Mouse (Mus musculus): ENCODE data around the gene Dido1. TPM values are rescaled to one million over a fixed set of nuclear protein-coding genes. Genes with fewer than 3 reads are reported as not detected.

Gene Dido1
- polyA plus RNA-seq, 1 experiment from 2014 or later: 12.6 TPM

GRCm38 (mm10) chr2:180654666-180655065, 55.1 kb downstream of the Dido1 start:
- H3K36me3 ChIP-seq (ENCODE audit: control insufficient read depth, insufficient read depth): no peaks in the 10 kb centered on the region
- no peak for ATAC-seq (ENCODE audit: low read depth)

DNA sequence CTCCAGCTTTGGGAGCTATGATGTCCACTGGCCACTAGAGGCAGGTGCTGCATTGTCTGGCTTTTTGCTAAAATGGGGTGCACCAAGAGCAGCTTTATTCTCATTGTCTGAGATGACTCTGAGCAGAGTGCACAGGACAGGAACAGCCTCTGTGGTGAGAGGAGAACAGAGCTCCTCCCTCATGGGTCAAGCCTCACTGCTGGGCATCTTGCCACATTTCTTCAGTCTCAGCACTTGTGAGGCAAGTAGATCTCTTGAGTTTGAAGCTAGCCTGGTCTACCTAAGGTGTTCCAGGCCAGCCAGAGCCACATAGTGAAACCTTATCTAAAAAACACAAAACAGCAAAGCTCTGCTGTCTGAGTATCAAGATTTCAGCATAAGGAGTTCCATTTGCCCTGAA, 63.0 kb downstream of the Dido1 start:
- H3K36me3 ChIP-seq (ENCODE audit: control insufficient read depth, insufficient read depth): no peaks in the 10 kb centered on the region
- peaks cover 16% of the 10 kb centered on the region for H3K27me3 ChIP-seq (ENCODE audit: control insufficient read depth, insufficient read depth, low read depth, low read length)
- no peak overlapping the region for H3K27ac ChIP-seq (ENCODE audit: low read length)
- H3K4me1 ChIP-seq (ENCODE audit: control insufficient read depth, low read depth, low read length): no peaks in the 10 kb centered on the region; the same call in 1 of the 2 replicates
- no peak for ATAC-seq (ENCODE audit: low read depth)
- H3K4me3 ChIP-seq (ENCODE audit: low read depth, low read length): no peak overlapping the region
- no peak overlapping the region for H3K4me2 ChIP-seq (ENCODE audit: low read depth, low read length)
- peaks cover 8% of the 10 kb centered on the region for H3K9me3 ChIP-seq (replicated peaks; ENCODE audit: control insufficient read depth, low read length)
- no peak overlapping the region for H3K9ac ChIP-seq (ENCODE audit: low read depth, low read length)

More at GRCm38 (mm10) chr2:180654666-180655065, 55.1 kb downstream of the Dido1 start:
- Histone ChIP-seq H3K9me3 (replicated peaks; ENCODE audit: control insufficient read depth, low read length) (no peaks in the 10 kb centered on the region), H3K4me3 (ENCODE audit: low read depth, low read length) (no peak overlapping the region), H3K4me1 (ENCODE audit: control insufficient read depth, low read depth, low read length) (no peaks in the 10 kb centered on the region; the same call in 1 of the 2 replicates), H3K4me2 (ENCODE audit: low read depth, low read length) (no peak overlapping the region), H3K9ac (ENCODE audit: low read depth, low read length) (no peak overlapping the region), H3K27ac (ENCODE audit: low read length) (no peak overlapping the region), H3K27me3 (ENCODE audit: control insufficient read depth, insufficient read depth, low read depth, low read length) (no peaks in the 10 kb centered on the region; the same call in 1 of the 2 replicates)
- WGBS (ENCODE audit: insufficient replicate concordance): 57% methylated on average over 7 of the region's 7 CpGs

GRCm38 (mm10) chr2:180643626-180644025, 66.2 kb downstream of the Dido1 start:
- Histone ChIP-seq H3K4me1 (ENCODE audit: control insufficient read depth, low read depth, low read length) (no peaks in the 10 kb centered on the region; the same call in 1 of the 2 replicates), H3K36me3 (ENCODE audit: control insufficient read depth, insufficient read depth) (no peaks in the 10 kb centered on the region), H3K4me3 (ENCODE audit: low read depth, low read length) (no peak overlapping the region), H3K9ac (ENCODE audit: low read depth, low read length) (no peak overlapping the region), H3K9me3 (replicated peaks; ENCODE audit: control insufficient read depth, low read length) (peaks cover 8% of the 10 kb centered on the region), H3K27me3 (ENCODE audit: control insufficient read depth, insufficient read depth, low read depth, low read length) (peaks cover 32% of the 10 kb centered on the region), H3K27ac (ENCODE audit: low read length) (no peak overlapping the region), H3K4me2 (ENCODE audit: low read depth, low read length) (no peak overlapping the region)
- ATAC-seq (ENCODE audit: low read depth): no peak

GRCm38 (mm10) chr2:180642555-180643260, 67.1 kb downstream of the Dido1 start, which contains the start of gene Tcfl5:
Tcfl5 (minus strand) TSS chr2:180642708.
- 0 out of 2 replicates have a peak, but pooled peaks have one; percentile 7 for ATAC-seq (ENCODE audit: low read depth)
- no peaks in the 10 kb centered on the region for H3K36me3 ChIP-seq (ENCODE audit: control insufficient read depth, insufficient read depth)
- H3K9me3 ChIP-seq (replicated peaks; ENCODE audit: control insufficient read depth, low read length): peaks cover 8% of the 10 kb centered on the region
- peak within 1 kb of the TSS; percentile 15; the same call in 1 of the 2 replicates for H3K4me3 ChIP-seq (ENCODE audit: low read depth, low read length)
- WGBS (ENCODE audit: insufficient replicate concordance): 16% methylated on average over 29 of the region's 56 CpGs
- no peaks in the 10 kb centered on the region; the same call in 1 of the 2 replicates for H3K4me1 ChIP-seq (ENCODE audit: control insufficient read depth, low read depth, low read length)
- H3K27me3 ChIP-seq (ENCODE audit: control insufficient read depth, insufficient read depth, low read depth, low read length): peaks cover 32% of the 10 kb centered on the region
- H3K27ac ChIP-seq (ENCODE audit: low read length): no peak within 1 kb of the TSS
- H3K9ac ChIP-seq (ENCODE audit: low read depth, low read length): no peak within 1 kb of the TSS
- H3K4me2 ChIP-seq (ENCODE audit: low read depth, low read length): peak within 1 kb of the TSS; percentile 39

- peaks cover 32% of the 10 kb centered on the region for H3K27me3 ChIP-seq (ENCODE audit: control insufficient read depth, insufficient read depth, low read depth, low read length)
- peak overlapping the region; percentile 15; the same call in 1 of the 2 replicates for H3K4me3 ChIP-seq (ENCODE audit: low read depth, low read length)
- peak; percentile 27; the same call in 1 of the 2 replicates for ATAC-seq (ENCODE audit: low read depth)
- no peak overlapping the region for H3K27ac ChIP-seq (ENCODE audit: low read length)
- peaks cover 8% of the 10 kb centered on the region for H3K9me3 ChIP-seq (replicated peaks; ENCODE audit: control insufficient read depth, low read length)
- H3K4me1 ChIP-seq (ENCODE audit: control insufficient read depth, low read depth, low read length): no peaks in the 10 kb centered on the region; the same call in 1 of the 2 replicates
- H3K36me3 ChIP-seq (ENCODE audit: control insufficient read depth, insufficient read depth): no peaks in the 10 kb centered on the region
- 4% methylated on average over 85 of the region's 112 CpGs for WGBS (ENCODE audit: insufficient replicate concordance)
- H3K4me2 ChIP-seq (ENCODE audit: low read depth, low read length): peak overlapping the region; percentile 39
- H3K9ac ChIP-seq (ENCODE audit: low read depth, low read length): no peak overlapping the region
These were observed 67.9 kb downstream of the Dido1 start for GRCm38 (mm10) chr2:180641576-180642554.

GRCm38 (mm10) chr2:180611882-180612281, 97.9 kb downstream of the Dido1 start:
- H3K36me3 ChIP-seq (ENCODE audit: control insufficient read depth, insufficient read depth): no peaks in the 10 kb centered on the region
- WGBS (ENCODE audit: insufficient replicate concordance): 45% methylated on average over 2 of the region's 2 CpGs
- ATAC-seq (ENCODE audit: low read depth): no peak
- no peak overlapping the region for H3K9ac ChIP-seq (ENCODE audit: low read depth, low read length)
- H3K27me3 ChIP-seq (ENCODE audit: control insufficient read depth, insufficient read depth, low read depth, low read length): no peaks in the 10 kb centered on the region
- H3K4me3 ChIP-seq (ENCODE audit: low read depth, low read length): no peak overlapping the region
- no peaks in the 10 kb centered on the region for H3K4me1 ChIP-seq (ENCODE audit: control insufficient read depth, low read depth, low read length)
- no peaks in the 10 kb centered on the region for H3K9me3 ChIP-seq (replicated peaks; ENCODE audit: control insufficient read depth, low read length)
- H3K27ac ChIP-seq (ENCODE audit: low read length): no peak overlapping the region
- H3K4me2 ChIP-seq (ENCODE audit: low read depth, low read length): no peak overlapping the region

DNA sequence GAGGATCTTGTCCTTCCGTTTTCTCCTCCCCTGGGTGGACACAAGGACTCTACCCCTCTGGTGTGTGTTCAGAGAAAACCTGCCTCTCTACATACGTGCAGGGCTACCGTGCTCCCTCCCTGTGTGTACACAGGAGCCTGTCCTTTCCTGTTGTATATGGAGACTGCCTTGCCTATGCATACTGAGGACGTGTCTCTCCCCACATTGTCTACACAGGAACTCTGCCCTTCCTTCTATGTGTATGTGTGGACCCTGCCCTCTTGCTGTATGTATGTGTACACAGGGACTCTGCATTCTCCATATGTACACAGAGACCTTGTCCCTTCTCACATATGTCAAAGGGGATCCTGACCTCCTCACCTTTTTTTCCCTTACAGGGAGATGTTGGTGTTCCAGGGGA, 99.5 kb downstream of the Dido1 start:
- Histone ChIP-seq H3K4me3 (ENCODE audit: low read depth, low read length) (no peak overlapping the region), H3K9me3 (replicated peaks; ENCODE audit: control insufficient read depth, low read length) (no peaks in the 10 kb centered on the region), H3K9ac (ENCODE audit: low read depth, low read length) (no peak overlapping the region), H3K4me1 (ENCODE audit: control insufficient read depth, low read depth, low read length) (no peaks in the 10 kb centered on the region), H3K27me3 (ENCODE audit: control insufficient read depth, insufficient read depth, low read depth, low read length) (no peaks in the 10 kb centered on the region), H3K27ac (ENCODE audit: low read length) (peak overlapping the region; percentile 64), H3K36me3 (ENCODE audit: control insufficient read depth, insufficient read depth) (no peaks in the 10 kb centered on the region), H3K4me2 (ENCODE audit: low read depth, low read length) (no peak overlapping the region)
- 46% methylated on average over 4 of the region's 4 CpGs for WGBS (ENCODE audit: insufficient replicate concordance)
- ATAC-seq (ENCODE audit: low read depth): peak; percentile 86

Data from liver, embryonic 16.5 days (tissue).